Mouse (Mus musculus) myocyte (in vitro differentiated cells): ENCODE measurements around the gene Galnt18. TPM values are rescaled to one million over a fixed set of nuclear protein-coding genes. Genes with fewer than 3 reads are reported as not detected.

Experiments used
- H3K27me3 ChIP-seq: one replicate; pipeline ENCODE4 v1.6.1; 2011; ENCODE audit not compliant: control insufficient read depth, insufficient read depth, insufficient read length
- H3K36me3 ChIP-seq: one replicate; pipeline ENCODE4 v1.6.1; 2011; ENCODE audit not compliant: control insufficient read depth, insufficient read depth
- H3K4me2 ChIP-seq: one replicate; pipeline ENCODE4 v1.6.1; 2011; ENCODE audit warnings: low read depth, control low read depth
- H3K4me3 ChIP-seq: one replicate; pipeline ENCODE4 v1.5.1; 2011; ENCODE audit warnings: mild to moderate bottlenecking, control low read depth, moderate library complexity
- H3K79me2 ChIP-seq: one replicate; pipeline ENCODE4 v1.6.1; 2011; ENCODE audit not compliant: control insufficient read depth, insufficient read depth
- H3ac ChIP-seq: one replicate; pipeline ENCODE4 v1.6.1; 2011; ENCODE audit not compliant: control insufficient read depth, insufficient read length
- CEBPB ChIP-seq: IDR thresholded peaks from 2 replicates; pipeline ENCODE4 v1.6.1; 2011; ENCODE audit warnings: mild to moderate bottlenecking, moderate library complexity; ENCODE audit not compliant: poor library complexity, insufficient read depth, severe bottlenecking
- E2F4 ChIP-seq: IDR thresholded peaks from one replicate; pipeline ENCODE4 v1.6.1; 2011; ENCODE audit warnings: mild to moderate bottlenecking, control low read depth, moderate library complexity; ENCODE audit not compliant: insufficient read depth
- MAX ChIP-seq: IDR thresholded peaks from one replicate; pipeline ENCODE4 v1.6.1; 2011; ENCODE audit warnings: low read depth, mild to moderate bottlenecking, control low read depth
- MYOD1 ChIP-seq, 3 experiments: IDR thresholded peaks; one replicate each; pipeline ENCODE4 v1.6.1; 2011; ENCODE audit warnings: control low read depth in 2 of 3, low read depth in 2 of 3, mild to moderate bottlenecking in 2 of 3, moderate library complexity in 1 of 3; ENCODE audit not compliant: insufficient read length in 2 of 3, control insufficient read depth in 1 of 3
- MYOG ChIP-seq, 3 experiments: IDR thresholded peaks; one replicate each; pipeline ENCODE4 v1.6.1; 2011; ENCODE audit warnings: control low read depth in 2 of 3, low read depth in 2 of 3, mild to moderate bottlenecking in 2 of 3; ENCODE audit not compliant: insufficient read length in 2 of 3, control insufficient read depth in 1 of 3, insufficient read depth in 1 of 3
- POLR2A ChIP-seq: IDR thresholded peaks from one replicate; pipeline ENCODE4 v1.6.1; 2011; ENCODE audit warnings: low read depth, mild to moderate bottlenecking, control low read depth, moderate library complexity; ENCODE audit not compliant: insufficient read length
- POLR2AphosphoS2 ChIP-seq: IDR thresholded peaks from one replicate; pipeline ENCODE4 v1.6.1; 2011; ENCODE audit warnings: low read depth, control low read depth; ENCODE audit not compliant: insufficient read length
- REST ChIP-seq: IDR thresholded peaks from one replicate; pipeline ENCODE4 v1.6.1; 2011; ENCODE audit warnings: mild to moderate bottlenecking, control low read depth, moderate library complexity; ENCODE audit not compliant: insufficient read depth, insufficient read length
- SRF ChIP-seq: IDR thresholded peaks from one replicate; pipeline ENCODE4 v1.6.1; 2011; ENCODE audit warnings: low read depth; ENCODE audit not compliant: control insufficient read depth, insufficient read length
- TCF12 ChIP-seq: IDR thresholded peaks from one replicate; pipeline ENCODE4 v1.6.1; 2011; ENCODE audit warnings: mild to moderate bottlenecking, control low read depth; ENCODE audit not compliant: poor library complexity, insufficient read depth, severe bottlenecking
- TCF3 ChIP-seq: IDR thresholded peaks from one replicate; pipeline ENCODE4 v1.6.1; 2011; ENCODE audit warnings: low read depth, control low read depth; ENCODE audit not compliant: insufficient read length
- USF1 ChIP-seq: IDR thresholded peaks from one replicate; pipeline ENCODE4 v1.6.1; 2011; ENCODE audit warnings: low read depth, mild to moderate bottlenecking, control low read depth, moderate library complexity
- polyA plus RNA-seq: library from polyadenylated mRNA; unstranded; fragments of >200 nt; fragmentation: generic; extraction: Trizol; gene quantifications from one replicate; pipeline ENCODE4 v1.2.1, GENCODE M21; 2012; ENCODE audit warnings: missing spikeins

The Galnt18 gene
- polyA plus RNA-seq, 1 experiment = 16.4 TPM

DNA sequence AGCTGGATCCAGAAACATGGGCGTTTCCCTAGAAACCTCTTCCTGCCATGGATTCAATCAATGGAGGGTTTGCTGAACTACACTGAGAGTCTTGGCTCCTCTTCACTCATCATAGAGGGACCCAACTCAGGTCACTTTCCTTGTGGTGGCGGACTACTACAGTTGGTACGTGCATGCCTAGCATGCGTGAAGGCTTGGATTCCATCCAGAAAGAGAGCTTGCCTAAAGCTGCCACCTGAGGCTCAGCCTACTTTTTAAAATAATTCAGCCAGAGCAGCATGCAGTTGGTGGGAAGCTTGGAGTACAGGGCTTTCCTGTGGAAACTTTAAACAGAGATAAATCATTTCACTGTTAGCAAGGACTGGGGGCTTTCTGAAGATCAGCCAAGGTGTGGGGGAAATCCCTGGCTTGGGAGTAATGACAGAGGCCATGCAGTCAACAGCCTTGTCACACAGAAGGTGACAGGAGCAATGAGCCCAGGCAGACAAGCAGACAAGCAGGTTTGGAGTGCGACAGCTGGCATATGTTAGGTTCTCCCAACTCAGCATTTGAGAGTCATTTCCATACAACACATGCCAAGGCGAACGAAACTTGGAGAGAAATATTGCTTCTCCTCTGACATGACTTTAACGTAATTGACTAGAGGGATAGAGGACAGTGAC is 261.1 kb downstream of the Galnt18 start:
- H3K27me3 ChIP-seq = no peaks in the 10 kb centered on the region
- TF ChIP-seq USF1 (no peak), REST (no peak)
- H3ac ChIP-seq = no peak overlapping the region
- H3K4me2 ChIP-seq = no peak overlapping the region
- H3K4me3 ChIP-seq = no peak overlapping the region
- no peaks in the 10 kb centered on the region for H3K36me3 ChIP-seq
- no peaks in the 10 kb centered on the region for H3K79me2 ChIP-seq

- Histone ChIP-seq H3ac (no peak overlapping the region), H3K4me3 (no peak overlapping the region), H3K79me2 (no peaks in the 10 kb centered on the region), H3K36me3 (no peaks in the 10 kb centered on the region), H3K4me2 (no peak overlapping the region), H3K27me3 (no peaks in the 10 kb centered on the region)
- TF ChIP-seq REST = no peak
- no peak for TF ChIP-seq CEBPB
Measured at GRCm38 (mm10) chr7:111516882-111517281, 262.9 kb downstream of the Galnt18 start.

DNA sequence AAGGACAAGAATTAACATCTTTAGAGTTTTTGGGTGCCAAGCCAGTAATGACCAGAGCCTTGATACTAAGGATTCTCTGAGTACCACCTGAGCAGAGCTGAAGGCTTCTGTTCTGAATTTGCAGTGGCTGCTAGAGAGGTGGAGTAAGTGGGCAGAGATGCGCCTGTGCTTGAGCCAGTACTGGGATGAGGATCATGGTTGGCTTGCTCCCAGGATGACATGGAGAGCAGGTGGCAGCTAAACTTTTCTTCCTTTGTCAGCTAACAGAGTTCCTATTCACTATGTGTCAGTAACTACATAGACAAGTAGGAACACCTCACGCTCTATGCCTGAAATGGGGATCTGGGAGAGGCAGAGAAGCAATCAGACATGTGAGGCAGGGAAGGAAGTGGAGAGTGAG is 264.3 kb downstream of the Galnt18 start:
- no peak for TF ChIP-seq REST
- TF ChIP-seq POLR2A = no peak
- no peak for TF ChIP-seq MAX
- no peak for TF ChIP-seq E2F4
- TF ChIP-seq SRF = no peak
- no peak for TF ChIP-seq POLR2AphosphoS2
- TF ChIP-seq USF1 = no peak
- no peak for TF ChIP-seq CEBPB
- TF ChIP-seq MYOD1 (IDR thresholded peaks at IDR 0.05; ENCODE audit: control insufficient read depth in 1 of 3, insufficient read length in 2 of 3, low read depth in 2 of 3) = no peak
- no peak for TF ChIP-seq TCF12
- no peak for TF ChIP-seq MYOG (IDR thresholded peaks at IDR 0.05; ENCODE audit: control insufficient read depth in 1 of 3, insufficient read depth in 1 of 3, insufficient read length in 2 of 3, low read depth in 2 of 3)
- no peak for TF ChIP-seq TCF3

GRCm38 (mm10) chr7:111509167-111509854 is 270.5 kb downstream of the Galnt18 start:
- no peaks in the 10 kb centered on the region for H3K36me3 ChIP-seq
- H3K4me2 ChIP-seq = no peak overlapping the region
- TF ChIP-seq MYOG (IDR thresholded peaks at IDR 0.05; ENCODE audit: control insufficient read depth in 1 of 3, insufficient read depth in 1 of 3, insufficient read length in 2 of 3, low read depth in 2 of 3) (no peak), REST (no peak), SRF (no peak), POLR2AphosphoS2 (no peak), MAX (no peak), CEBPB (no peak), E2F4 (no peak), TCF3 (no peak), MYOD1 (IDR thresholded peaks at IDR 0.05; ENCODE audit: control insufficient read depth in 1 of 3, insufficient read length in 2 of 3, low read depth in 2 of 3) (no peak), TCF12 (no peak), USF1 (no peak), POLR2A (no peak)
- no peak overlapping the region for H3ac ChIP-seq
- H3K79me2 ChIP-seq = no peaks in the 10 kb centered on the region
- no peak overlapping the region for H3K4me3 ChIP-seq
- H3K27me3 ChIP-seq = no peaks in the 10 kb centered on the region

More for the DNA sequence above, 264.3 kb downstream of the Galnt18 start:
- Histone ChIP-seq H3K4me3 (no peak overlapping the region), H3K36me3 (no peaks in the 10 kb centered on the region), H3K79me2 (no peaks in the 10 kb centered on the region), H3K4me2 (no peak overlapping the region), H3K27me3 (no peaks in the 10 kb centered on the region), H3ac (no peak overlapping the region)

DNA sequence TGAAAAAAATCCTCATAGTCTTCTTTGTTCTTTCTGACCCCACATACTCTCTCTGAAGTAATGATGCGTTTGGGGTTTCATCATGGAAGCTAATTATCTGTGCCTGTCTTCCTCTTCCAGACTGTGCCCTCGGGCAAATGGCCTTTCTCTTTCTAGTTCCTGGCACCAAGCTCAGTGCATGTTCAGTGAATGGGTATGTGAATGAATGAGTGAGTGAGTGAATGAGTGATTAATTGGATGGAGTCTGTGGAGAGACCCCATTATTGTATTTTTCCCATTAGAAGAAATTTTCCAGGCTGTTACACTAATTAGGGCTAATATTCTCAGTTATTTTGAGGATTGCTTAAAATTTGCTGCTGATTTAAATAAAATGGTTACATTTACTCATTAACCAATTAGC is 279.2 kb downstream of the Galnt18 start:
- no peak overlapping the region for H3ac ChIP-seq
- no peaks in the 10 kb centered on the region for H3K27me3 ChIP-seq
- H3K79me2 ChIP-seq = no peaks in the 10 kb centered on the region
- no peak overlapping the region for H3K4me3 ChIP-seq
- H3K4me2 ChIP-seq = no peak overlapping the region
- no peak for TF ChIP-seq TCF3
- no peak for TF ChIP-seq MYOG (IDR thresholded peaks at IDR 0.05; ENCODE audit: control insufficient read depth in 1 of 3, insufficient read depth in 1 of 3, insufficient read length in 2 of 3, low read depth in 2 of 3)
- TF ChIP-seq REST = no peak
- TF ChIP-seq TCF12 = no peak
- TF ChIP-seq POLR2AphosphoS2 = no peak
- TF ChIP-seq POLR2A = no peak
- no peak for TF ChIP-seq MAX
- no peak for TF ChIP-seq CEBPB
- TF ChIP-seq MYOD1 (IDR thresholded peaks at IDR 0.05; ENCODE audit: control insufficient read depth in 1 of 3, insufficient read length in 2 of 3, low read depth in 2 of 3) = no peak
- H3K36me3 ChIP-seq = no peaks in the 10 kb centered on the region
